Mouse (Mus musculus) lung, adult 18-20 months (tissue): Measurements from ENCODE around the gene Bcl2l1.

Experiments used
- DNase-seq, 2 experiments: peaks; one replicate each; pipeline ENCODE4 v3.0.0; 2022; ENCODE audit warnings: mixed read lengths in 2 of 2

Bcl2l1 gene

DNA sequence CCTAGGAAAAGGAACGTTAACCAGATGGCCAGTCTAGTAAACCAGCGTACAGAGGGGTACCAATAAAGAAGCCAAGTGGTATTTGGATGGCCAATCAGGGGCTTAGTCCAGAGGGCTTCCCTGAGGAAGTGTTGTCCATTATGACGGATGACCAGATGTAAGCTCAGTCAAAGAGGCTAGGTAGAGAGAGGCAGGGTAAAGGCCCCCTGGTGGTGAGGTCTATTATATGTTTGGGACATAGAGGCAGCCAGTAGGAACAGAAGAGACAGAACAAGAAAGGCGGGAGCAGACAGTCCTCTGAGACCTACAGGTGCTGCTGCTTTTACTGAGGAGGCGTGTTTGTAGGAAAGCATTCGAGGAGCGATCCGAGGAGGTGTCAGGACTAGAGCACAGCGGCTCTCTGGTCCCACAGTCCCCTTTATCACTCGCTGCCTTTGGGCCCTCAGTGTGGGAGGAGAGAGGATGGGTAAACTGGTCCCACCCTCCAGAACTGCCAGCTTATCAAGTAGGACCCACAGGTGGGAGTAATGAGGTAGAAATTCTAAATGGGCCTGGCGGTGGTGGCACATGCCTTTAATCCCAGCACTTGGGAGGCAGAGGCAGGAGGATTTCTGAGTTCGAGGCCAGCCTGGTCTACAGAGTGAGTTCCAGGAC lies 63.8 kb downstream of the Bcl2l1 start:
- peak; percentile 60 to 76 for DNase-seq

DNA sequence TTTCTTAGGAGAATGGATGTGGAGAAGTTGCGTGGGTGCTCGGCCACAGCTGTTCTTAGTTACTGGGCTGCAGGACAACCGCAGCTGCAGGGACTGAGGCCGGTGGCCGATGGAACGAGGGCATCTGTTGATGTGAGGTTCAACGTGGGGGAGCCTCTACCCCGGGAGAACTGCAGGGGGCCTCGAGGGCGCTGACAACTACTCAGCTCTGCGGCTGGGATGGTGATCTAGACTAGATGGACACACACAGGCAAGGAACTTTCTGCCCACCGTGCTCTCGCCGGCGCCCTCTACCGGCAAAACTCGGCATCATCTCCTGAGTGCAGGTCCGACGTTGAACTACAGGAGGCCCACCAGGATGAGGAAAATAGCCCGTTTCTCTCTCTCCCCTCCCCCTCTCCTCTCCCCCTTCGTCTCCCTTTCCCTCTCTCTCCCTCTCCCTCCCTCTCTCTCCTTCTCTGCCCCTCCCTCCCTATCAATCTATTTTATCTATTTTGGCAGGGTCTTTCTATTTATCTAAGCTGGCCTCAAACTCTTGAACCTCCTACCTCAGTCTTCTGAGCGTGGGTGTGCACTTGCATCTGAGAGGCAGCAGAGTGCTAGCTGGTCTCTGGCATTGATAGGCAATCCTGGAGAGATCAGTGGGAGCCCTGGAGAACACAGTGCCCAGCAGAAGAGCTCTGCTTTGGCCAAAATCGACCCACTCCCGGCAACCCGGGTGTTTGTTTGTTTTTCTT lies 65.0 kb downstream of the Bcl2l1 start:
- peak; percentile 90 to 94 for DNase-seq

DNA sequence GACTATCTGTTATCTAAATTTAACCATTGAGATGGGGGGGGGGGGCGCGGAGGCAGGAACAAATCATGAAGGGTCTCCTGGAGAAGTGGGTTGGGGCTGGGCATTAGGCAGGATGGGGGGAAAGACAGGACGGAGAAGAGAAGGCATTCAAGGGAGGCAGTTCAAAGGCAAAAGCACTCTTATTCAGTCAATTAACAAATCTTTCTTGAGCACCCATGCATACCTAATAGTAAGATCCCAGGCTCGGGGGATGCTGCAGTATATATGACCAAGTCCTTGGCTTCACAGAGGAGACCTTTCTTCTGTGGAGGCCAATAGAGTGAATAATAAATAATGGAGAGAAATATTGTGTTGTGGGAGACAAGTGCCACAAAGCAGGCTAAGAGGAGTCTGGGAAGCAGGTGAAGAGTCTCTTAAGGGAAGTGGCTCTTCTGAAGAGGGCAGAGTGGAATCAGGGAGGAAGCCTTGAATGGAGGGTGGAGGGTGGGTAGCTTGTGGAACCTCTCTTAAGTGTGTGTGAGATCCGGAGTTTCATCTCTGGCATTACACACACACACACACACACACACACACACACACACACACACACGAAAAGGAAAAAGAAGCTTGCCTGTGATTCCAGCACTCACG lies 66.4 kb downstream of the Bcl2l1 start:
- peak; percentile 55 to 75 for DNase-seq

DNA sequence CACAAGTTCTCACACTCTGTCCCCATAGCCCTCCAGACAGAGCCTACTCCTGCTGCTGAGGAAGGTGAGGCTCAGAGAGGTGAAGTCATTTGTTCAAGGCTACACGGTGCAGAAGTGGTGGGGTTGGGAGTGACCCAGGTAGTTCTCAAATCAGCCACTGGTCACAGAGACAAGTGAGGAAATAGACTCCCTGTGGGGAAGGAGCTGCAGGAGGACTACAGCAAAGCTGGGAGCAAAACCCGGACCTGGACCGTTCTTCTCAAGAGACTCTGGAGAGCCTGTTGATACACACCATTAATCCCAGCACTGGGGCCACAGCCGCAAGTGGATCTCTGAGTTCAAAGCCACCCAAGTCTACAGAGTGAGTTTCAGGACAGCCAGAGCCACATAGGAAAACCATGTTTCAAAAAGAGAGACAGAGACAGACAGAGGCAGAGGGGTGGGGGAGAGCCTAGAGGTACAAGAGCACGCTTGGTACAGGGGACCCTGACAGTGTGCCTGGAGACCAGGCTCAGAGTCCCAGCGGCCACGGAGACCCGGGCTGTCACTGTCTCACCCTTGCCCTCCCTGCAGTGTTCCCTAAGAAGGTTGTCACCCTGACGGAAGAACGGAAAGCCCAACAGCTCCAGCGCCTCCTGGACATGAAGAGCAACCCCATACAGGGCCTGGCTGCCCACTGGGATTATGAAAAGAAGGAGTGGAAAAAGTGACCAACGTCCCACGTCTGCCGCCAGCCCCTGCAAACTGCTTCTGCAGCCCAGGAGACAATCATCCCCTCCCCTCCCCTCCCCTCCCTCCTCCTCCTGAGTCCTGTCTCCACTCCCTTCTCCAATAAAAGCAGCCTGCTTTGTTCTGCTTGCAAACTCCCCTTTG lies 67.1 kb downstream of the Bcl2l1 start:
- DNase-seq = peak; percentile 24 to 44

DNA sequence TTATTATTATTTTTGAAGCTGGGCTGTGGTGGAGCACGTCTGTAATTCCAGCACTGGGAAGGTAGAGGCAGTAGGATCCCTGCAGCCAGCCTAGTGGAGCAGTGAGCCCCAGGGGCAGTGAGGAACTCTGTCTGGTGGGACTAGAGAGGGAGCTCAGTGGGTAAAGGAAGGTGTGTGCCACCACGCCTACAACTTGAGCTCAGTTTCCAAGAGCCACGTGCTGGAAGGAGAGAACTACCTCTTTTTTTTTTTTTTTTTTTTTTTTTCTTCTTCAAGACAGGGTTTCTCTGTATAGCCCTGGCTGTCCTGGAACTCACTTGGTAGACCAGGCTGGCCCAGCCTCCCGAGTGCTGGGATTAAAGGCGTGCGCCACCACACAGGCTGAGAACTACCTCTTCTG lies 68.2 kb downstream of the Bcl2l1 start:
- no peak for DNase-seq

DNA sequence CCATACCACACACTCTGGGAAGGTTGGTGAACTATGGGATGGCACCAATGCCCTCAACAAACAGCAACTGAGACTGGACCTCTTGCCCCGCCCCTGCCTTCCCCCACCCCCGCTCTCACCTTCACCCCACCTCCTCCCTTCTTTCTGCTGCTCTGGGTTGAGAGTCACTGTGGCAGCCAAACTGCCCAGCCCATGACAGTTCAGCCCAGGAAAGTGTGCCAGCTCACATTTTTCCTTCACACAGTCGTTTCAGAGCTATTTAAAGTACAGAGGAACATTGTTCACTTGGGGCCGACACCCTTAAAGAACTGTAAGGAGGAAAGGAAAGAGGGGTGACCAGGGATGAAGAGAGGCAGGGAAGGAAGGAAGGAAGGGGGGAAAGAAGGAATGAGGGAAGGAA lies 73.2 kb downstream of the Bcl2l1 start:
- no peak for DNase-seq

DNA sequence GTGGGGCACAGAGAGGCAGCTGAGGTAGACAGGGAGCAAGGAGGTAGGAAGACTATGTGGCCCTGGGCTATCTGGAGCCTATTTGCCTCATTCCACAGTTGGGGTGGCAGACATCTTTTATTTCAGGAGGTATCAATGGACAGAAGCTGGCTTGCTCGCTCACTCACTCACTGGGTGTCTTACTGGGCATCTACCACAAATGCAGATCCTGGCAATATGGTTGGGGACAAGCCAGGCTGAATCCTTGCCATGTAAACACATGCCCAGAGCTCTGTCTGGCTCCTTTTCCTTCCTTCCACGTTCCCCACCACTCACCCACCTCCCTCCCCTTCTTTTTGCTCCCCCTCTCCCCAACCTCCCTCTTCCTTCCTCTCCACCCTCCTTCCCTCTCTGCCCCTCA lies 74.0 kb downstream of the Bcl2l1 start:
- no peak for DNase-seq

DNA sequence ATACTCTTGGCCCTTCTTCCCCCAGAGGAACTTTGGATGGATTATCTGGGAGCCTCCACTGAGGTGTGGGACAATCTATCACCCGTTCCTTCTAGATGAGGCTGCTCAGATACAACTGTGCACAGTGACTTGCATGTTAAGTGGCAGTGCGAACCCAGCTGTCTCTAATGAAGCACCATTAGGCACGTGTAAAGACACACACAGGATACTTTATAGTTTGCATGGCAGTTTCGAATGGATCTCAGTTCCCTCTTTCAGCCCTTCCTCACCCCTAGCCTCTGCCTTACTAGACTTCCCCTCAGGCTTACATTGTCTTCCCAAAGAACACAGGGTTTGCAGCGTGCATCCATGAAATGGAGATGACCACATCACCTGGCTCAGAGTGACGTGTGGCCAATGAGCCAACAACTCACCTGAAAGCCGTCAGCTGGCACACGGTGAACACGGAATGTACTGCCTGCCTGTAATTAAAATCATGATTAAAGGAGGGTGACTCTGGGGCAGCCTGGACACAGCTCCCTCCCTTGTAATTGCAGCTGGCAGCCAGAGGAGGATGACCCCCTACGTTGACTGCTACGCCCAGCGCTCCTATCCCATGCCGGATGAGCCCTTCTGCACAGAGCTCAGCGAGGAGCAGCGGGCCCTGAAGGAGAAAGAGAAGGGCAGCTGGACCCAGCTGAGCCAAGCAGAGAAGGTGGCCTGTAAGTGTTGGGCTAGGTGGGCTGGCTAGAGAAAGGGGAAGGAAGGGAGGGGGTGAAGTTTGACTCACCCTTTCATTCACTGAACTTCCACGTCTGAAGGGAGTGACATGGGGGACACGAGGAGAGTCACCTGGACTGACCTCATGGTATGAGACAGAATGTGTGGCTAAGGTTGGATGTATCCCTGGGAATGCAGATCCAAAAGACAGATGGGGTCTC lies 74.8 kb downstream of the Bcl2l1 start:
- no peak for DNase-seq

DNA sequence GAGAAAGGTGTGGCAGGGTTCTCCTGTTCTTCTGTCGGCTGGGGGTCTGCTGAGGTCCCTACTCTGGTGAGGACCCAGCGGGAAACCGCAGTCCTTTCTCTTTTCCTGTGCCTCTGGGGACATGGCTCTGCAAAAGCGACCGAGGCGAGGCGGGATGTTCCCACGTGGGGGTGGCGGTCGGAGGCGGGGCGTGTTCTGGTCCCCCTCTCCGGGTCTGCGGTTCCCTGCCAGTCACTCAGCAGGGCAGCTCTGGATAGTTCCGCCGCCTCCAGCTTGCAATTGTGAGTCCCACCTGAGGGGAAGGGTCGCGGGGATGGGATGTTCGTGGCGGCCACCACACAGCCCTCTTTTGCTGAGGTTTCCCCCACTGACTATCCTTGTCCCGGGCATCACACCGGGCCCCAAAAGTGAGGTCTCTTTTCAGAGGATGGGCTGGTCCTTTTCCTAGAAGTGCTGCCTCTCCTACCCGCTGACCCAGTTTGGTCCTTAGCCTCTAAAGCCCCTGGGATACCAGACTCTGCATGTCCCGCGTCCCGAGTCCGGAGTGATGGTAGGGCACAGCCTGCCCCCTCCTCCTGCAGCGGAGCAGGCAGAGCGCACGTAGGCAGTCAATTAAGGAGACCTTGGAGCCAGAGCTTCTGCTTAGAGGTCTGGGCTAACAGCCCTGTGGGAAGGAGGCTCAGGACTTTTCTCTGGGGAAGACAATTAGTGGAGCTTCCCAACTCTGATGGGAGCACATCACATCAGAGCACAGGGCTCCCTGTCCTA lies 77.4 kb downstream of the Bcl2l1 start, which contains the start of gene Cox4i2:
TSS of gene Cox4i2 (plus strand) at position 230 of the 768 bp plus-strand sequence.
- DNase-seq = peak in 1 of 2 experiments; percentile 22

DNA sequence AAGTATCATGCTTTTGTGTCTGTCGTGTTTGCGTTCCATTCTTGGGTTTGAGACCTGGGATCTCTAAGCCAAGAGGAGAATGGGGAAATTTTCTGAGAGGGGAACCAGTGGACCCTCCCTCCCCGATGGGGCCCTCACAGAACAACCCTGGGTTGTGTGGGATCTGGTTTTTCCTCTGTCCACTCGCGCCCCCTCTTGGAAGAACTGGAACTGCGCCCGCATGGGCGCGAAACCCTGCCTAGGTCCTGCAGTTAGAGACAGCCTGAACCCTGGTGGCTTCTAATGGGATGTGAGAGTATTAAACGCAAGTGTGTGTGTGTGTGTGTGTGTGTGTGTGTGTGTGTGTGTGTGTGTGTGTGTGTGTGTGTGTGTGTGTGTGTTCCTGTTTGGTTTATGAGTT lies 89.1 kb downstream of the Bcl2l1 start:
- DNase-seq = peak; percentile 67 to 82

DNA sequence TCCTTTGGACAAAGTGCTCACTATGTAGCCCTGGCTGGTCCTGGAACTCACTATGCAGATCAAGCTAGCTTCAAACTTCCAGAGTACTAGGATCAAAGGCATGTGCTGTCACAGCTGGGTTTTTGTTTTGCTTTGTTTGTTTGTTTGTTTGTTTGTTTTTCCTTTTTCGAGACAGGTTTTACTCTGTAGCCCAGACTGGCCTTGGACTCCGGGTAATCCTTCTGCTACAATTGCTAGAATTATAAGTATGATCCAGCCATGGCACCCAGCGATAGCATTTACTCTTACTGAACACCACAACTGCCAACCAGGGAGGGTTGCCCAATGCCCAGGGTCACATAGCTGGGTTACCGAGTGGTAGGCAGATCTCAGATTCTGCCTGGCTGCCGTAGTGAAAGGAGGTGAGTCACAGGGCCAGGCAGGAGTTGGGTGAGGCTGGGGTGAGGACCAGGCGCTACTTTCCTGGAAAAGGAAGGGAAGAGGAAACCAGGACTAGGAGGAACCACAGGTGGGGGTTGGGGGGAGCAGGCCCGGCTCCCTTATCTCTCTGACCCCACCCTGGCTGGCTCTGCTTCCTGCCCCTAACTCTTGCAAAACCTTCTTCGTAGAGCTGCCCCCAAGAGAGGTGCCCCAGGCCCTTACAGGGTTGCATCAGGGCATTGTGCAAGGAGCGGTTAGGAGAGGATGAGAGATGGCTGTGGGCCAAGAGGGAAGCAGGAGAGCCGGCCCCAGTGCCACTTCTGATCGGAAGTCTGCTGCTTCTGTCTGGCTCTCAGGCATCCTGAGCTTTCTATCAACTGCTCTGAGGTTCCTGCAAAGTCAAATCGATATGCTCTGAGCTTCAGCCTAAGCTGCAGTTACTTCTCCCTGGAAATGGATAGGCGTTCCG lies 90.1 kb downstream of the Bcl2l1 start:
- peak; percentile 91 to 95 for DNase-seq

DNA sequence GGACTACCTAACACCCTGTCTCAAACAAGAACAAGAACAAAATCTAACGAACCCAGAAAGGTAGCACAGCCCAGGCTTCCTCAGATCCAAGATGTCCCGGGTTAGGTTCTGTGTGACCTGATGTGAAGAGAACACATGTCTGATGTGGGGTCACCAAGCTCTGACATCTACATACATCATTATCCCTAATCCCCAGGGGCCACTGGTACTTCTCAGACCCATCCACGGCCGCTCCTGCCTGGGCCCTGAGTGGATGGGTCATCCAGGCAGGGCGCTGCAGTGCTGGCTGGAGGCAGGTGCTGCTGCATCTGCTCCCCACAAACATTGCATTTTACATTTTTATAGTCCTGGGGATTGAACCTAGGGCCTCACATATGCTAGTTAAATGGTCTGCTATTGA lies 91.0 kb downstream of the Bcl2l1 start:
- DNase-seq = no peak

DNA sequence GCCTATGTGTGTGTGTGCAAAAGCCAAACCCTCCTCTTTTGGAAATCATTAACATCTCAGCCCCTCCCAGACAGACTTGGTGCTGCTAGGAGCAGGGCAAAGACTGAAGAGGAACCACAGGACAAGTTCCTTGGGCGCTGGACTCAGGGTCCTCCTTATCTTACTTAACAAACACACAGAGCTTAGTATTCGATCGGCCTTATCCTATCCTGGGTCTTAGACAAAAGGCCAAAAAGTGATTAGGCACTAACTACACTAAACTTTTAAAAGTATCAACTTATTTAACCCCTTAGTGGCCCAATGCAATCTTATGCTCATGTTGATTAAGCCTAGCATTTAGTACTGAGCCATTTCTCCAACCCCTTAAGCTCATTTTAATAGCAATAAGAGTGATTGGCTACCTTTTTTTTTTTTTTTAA lies 91.7 kb downstream of the Bcl2l1 start:
- peak; percentile 51 to 74 for DNase-seq

DNA sequence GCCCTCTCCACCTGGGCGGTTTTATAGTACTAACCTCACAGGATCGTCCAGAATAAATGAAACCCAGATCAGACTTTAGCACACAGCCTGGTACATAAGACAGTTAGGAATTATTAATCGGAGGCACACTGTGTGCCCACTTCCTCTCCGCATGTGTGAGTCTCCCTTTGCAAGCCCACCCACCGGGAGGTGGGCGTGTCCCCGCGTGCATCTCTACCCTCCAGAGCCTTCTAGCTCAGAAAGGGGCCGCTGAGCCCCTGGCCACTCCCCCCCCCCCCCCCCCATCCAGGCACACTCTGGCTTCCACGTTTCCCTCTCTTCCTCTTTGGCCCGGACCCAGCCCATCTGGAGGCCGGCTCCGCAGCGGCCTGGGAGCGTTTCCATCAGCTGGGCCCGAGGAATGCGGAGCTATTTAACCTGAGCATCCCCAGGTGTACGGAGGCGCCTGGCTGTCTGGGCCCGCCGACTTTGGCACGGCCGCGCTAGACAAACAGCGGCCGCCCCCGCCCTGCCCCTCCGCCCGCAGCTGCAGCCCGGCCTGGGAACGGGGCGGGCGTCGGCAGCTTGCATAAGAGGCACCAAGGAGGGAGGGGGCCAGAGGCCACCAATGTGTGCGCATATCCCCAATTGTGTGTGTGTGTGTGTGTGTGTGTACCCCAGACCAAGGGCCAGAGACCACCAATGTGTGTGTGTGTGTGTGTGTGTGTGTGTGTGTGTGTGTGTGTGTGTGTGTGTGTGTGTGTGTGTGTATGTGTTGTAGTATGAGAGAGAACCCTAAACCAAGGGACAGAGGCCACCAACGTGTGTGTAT lies 92.3 kb downstream of the Bcl2l1 start:
- peak; percentile 84 to 89 for DNase-seq

DNA sequence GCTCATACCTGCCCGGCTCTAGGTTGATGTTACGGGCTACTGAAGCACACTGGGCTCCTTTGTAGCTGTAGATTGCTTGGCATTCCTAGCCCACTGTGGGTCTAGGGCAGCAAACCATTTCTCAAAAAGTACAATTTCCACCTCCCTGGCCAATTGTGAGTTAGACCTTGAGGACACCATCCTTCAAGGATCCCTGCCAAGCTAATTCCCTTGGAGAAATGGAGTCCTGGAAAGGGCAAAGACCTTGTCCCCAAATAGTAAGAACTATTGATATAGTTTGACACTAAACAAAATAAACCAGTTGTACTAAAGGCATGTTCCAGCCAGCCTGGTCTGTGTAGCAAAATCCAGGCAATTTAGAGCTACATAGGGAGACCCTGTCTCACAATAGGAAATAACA lies 93.2 kb downstream of the Bcl2l1 start:
- no peak for DNase-seq

DNA sequence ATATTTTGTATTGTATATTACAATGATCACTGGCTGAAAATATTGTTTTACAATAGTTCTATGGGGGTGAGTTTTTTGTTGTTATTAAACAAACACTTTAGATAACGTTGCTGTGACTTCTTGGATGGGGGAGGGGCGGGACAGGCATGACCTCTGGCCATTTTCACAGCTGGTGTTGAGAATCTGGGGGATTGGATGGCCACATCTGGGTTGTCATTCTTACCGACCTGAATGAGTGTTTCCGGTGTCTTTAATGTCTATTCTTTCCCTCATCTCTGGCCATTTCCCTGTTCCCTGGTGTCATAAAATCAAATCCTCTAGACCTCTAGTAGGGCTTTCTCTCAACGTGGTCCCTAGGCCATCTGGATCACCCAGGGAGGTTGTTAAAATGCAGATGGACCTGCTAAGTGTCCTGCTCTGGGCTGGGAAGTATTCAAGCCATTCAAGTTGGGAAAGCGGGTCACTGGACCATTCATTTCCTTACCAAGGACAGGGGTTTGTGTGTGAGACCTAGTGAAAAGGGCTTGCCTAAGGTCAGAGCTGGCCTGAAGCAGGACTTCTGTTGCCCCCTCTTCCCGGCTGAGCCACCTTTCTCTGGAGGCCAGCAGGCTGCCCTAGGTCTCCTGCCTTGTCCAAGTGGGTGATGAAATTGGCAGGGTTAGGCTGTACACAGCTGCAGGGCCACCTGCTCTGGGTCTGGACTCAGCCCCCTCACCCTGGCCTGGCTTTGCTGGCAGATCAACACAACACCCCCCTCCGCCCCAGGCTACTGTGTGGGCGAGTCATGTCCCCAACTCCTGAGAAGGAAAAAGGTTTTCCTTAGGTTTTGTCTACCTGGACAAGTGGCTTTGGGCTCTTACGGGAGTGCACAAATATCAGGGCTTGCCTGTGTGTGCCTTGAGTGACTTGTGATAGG lies 94.0 kb downstream of the Bcl2l1 start:
- DNase-seq = no peak

DNA sequence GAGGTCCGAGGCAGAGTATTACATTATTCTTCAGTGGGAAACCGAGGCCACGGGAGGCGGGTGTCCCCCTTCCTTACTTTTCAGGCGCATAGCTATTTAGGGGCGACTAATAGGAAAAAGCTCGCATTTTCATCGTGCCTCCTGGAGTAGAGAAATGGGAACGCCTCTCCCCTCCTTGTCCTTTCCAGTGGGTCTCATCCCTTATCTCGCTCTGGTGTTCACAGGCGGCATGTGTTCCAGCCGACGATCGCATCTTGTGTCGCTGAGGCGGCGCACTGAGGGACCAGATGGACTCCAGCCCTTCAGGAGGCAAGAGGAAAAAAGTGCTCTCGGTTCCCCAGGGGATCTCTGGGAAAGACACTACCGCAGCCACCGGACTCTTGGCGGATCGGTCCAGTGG lies 94.8 kb downstream of the Bcl2l1 start:
- DNase-seq = peak in 1 of 2 experiments; percentile 40

DNA sequence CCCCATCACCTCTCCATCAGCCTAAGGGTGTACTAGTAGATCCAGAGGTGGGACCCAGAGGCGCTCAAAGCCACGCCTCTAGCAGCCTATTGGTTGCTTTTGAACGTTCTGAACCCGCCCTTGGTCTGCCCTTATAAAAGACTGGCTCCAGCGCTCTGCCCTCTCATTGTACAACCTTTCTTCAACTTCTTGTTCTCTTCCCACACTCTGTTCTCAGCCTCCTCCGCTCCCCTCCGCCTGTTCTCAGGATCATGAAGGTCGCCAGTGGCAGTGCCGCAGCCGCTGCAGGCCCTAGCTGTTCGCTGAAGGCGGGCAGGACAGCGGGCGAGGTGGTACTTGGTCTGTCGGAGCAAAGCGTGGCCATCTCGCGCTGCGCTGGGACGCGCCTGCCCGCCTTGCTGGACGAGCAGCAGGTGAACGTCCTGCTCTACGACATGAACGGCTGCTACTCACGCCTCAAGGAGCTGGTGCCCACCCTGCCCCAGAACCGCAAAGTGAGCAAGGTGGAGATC lies 95.4 kb downstream of the Bcl2l1 start, which contains the start of gene Id1:
TSS of gene Id1 (plus strand) at position 162 of the 512 bp plus-strand sequence.
- peak; percentile 93 to 95 for DNase-seq
